Mouse (Mus musculus) stomach, postnatal 0 days (tissue): ENCODE measurements around the gene Dclk2.

Source experiments
- CTCF ChIP-seq: IDR thresholded peaks from 2 replicates; pipeline ENCODE4 v1.5.1; 2016; ENCODE audit warnings: antibody characterized with exemption, low read depth, mild to moderate bottlenecking, moderate library complexity
- EP300 ChIP-seq: optimal IDR thresholded peaks from 2 replicates; pipeline ENCODE3; 2016; ENCODE audit warnings: antibody characterized with exemption

GRCm38 (mm10) chr3:86761095-86762035 lies 159.3 kb downstream of the Dclk2 start:
- peak; percentile 91 for TF ChIP-seq CTCF
- no peak for TF ChIP-seq EP300
